Mouse (Mus musculus): ENCODE results near the gene Tbcd.

- TF ChIP-seq CTCF (IDR thresholded peaks at IDR 0.05; ENCODE audit: borderline replicate concordance, extremely low read depth, insufficient read depth, insufficient read length) (peak; percentile 54; the same call in 1 of the 2 replicates), POLR2A (IDR thresholded peaks at IDR 0.05; ENCODE audit: borderline replicate concordance, extremely low read depth, insufficient read depth, insufficient read length, poor library complexity, severe bottlenecking) (no peak)
These were observed 201.0 kb downstream of the Tbcd start for GRCm38 (mm10) chr11:121652547-121653305.

Data from brain, embryonic 14.5 days (tissue).